Mouse (Mus musculus) mature B cell (primary cell): ENCODE measurements around the gene Mydgf.

Experiments used
- in situ Hi-C: fragments of 300-500 bp; cut with MboI; formaldehyde crosslinking; loops from 2 replicates; pipeline ENCODE4 v1.14.3; 2019

The Mydgf gene

DNA sequence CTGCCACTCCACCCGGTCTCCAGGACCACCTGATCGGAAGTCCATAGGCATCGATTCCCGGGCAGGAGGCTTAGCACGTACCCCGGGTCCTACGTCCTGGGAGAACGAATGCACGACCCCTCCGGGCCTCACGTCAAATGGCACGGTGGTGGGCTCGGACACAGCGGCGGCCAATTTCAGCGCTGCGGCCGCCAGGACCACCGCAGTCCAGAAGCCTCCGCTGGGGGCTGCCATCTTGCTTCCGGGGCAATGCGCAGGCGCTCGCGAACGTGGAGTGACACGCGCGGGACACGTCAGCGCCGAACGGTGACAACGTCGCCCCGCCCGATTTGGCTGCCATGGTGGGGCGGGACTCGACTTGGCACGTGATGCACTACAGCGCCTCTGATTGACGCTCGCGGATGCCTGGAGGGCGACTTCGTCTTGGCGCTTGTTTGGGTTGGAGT lies at the start of gene Mydgf:
TSS of gene Mydgf (minus strand) at position 263 of the 446 bp plus-strand sequence.
- in situ Hi-C loops = no loop called here

DNA sequence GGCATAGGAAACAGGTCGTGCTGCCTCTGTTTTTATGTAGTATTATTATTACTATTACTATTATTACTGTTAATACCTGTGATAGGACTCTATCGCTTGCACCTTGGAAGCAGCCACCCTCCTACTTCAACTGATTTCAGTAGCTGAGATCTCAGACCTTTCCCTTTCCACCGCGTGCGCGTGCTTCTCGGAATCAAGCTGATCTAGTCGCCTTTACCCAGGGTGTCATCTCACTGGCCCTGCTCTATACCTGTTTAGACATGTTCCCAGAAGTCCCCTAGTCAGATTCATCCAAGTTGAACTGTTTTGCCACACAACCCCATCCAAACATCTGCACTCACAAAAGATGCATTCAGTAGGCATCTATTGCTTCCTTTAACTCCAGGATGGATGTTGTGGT lies 49.7 kb upstream of the Mydgf start:
- in situ Hi-C loops = no loop called here

DNA sequence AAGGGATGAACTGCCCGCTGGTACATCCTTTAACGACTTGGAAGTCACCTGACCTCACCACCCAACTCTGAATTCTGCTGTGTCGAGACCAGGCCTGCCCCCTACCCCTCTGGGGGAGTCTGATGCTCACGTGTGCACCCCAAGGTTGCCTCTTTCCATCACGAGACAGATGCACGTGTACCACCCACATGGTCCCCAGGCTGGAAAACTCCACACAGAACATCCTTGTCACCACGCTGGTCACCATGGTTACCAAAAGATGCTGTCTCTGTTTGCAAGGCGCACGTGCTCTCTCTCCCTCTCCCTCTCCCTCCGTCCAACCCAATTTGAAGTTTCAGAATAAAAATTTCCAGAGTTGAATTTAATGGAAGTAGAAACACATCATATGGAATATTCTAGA lies 46.2 kb upstream of the Mydgf start:
- in situ Hi-C loops = no loop called here

DNA sequence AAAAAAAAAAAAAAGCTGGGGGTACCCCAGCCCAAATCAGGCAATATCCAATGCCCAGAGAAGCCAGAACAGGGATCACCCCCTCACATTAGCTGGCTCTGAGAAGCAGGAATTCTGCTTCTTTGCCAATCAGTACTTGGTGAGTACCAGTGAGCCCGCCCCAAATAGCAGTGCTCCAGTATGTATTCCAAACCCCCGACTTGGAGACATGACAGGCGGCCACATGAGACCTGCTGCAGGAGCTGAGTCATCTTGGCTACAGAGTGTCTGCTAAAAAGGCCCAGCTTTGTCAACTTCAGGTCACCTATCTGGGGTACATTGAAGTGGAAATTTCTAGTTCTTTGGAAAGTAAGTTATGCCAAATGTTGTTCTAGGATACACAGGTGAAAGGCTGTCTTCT lies 42.8 kb upstream of the Mydgf start:
- in situ Hi-C loops = no loop called here

DNA sequence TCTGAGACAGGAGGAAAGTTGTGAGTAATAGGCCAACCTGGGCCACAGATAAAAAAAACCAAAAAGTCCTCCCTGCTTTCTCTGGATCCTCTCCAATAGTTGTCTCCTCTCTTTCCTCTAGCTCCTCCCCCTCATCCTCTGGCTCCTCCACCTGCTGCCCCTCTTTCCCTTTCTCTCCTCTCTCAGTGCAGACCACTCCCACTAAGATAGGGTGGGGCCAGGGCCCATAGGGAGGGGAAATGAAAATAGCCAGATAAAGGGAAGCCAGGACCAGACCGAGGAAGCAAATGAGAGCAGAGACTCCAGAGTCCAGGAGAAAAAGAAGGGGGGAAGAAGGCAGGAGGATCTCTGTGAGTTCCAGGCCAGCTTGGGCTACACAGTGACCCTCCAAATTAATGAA lies 41.2 kb upstream of the Mydgf start:
- in situ Hi-C loops = no loop called here

DNA sequence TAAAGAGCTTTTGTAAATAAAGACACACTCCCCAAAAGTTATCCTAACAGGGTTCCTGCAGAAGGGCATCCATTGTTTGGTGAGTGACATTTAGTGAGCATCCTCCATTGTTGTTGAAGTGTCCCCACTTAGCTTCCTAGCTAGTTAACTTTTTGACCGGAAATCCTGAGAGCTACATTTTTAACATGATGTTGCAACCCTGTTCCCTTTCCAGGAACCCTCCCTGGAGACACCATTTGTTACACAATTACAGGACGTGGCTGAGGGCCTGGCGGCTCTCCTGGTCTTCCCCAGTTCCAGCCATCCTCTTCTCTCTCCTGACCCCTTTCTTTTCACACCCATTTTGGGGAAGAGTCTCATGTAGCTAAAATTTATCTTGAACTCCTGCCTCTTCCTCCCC lies 36.1 kb upstream of the Mydgf start:
- in situ Hi-C loops = no loop called here

DNA sequence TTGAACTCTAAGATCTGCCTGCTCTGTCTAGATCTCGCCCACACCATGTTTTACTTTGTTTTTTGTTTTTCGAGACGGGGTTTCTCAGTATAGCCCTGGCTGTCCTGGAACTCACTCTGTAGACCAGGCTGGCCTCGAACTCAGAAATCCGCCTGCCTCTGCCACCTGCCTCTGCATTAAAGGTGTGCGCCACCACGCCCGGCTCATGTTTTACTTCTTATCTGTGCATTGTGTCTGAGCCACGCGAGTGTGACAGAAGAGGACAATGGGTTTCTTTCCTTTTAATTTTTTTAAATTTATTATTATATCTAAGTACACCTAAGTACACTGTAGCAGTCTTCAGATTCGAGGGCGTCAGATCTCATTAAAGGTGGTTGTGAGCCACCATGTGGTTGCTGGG lies 35.5 kb upstream of the Mydgf start:
- in situ Hi-C loops = no loop called here

DNA sequence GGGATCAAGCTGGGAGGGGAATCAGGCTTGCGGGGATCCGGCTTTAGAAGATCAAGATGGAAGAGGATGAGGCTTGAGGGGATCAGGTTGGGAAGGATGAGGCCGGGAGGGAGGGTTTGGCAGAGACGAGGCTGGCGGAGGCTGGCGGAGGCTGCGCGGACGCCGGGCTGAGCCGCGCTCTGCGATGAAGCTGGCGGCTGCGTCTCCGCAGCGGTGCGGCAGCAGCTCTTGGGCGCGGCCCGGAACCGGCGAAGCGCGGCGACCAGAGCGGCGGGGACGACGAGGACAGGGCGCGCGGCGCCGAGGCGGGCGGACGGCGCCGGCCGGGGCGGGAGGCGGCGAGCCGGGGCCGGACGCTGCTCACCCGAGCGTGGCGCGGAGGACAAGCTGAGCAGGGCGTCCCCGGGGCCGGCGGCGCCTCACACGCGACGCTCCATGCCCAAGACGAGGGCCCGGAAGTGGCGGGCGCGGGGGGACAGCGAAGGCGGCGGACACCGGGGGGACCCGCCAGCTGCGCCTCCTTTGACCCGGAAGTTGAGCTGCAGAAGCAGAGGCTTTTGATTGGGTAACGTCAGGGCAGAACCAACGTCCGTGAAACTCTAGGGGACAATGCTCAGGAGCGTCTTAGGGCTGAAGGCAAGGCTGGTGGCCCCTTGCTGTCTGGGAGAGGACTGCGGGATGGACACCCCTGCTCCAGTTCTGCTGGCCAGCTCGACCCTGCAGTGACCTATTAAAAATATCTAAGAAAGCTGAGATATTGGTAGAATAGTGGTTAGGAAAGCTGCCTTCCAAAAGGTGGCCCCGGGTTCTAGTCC lies 34.9 kb upstream of the Mydgf start, which contains the start of gene Dpp9:
TSS of gene Dpp9 (minus strand) at position 529 of the 815 bp plus-strand sequence.
- in situ Hi-C loops = no loop called here

DNA sequence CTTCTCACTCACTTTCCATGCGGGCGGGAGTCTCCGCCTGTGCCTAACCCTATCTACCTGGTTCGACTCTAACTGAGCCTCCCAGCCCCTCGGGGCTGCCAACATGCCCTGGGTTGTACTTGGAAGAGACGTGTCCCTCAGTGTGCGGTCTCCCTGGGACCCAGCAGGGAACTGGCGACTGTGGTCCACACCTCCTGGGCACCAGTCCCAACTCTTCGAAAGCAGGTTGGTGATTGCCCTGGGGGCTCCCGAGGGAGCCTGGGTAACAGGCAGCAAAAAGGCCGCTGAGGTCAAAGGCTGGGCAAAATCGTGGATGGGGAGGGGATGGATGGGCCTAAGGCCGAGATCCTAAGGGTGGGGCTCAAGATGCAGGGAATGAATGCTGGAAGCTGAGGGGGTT lies 34.0 kb upstream of the Mydgf start:
- in situ Hi-C loops = no loop called here

DNA sequence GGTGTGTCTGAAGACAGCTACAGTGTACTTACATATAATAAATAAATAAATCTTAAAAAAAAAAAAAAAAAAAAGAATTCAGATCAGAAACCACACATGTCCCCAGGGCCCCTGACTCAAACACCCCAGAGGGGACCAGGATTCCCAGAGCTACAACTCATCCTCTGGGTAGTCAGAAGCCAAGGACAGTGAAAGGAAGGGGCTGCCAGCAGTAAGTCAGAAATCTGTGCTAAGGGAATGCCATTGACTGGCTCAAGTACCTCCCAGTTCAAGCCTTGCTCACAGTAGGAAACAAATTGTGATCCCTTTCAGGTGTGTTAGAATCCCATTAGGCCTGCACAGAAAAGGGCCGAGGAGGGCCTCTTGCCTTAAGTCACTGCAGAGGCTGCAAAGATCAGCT lies 30.5 kb upstream of the Mydgf start:
- in situ Hi-C loops = no loop called here

DNA sequence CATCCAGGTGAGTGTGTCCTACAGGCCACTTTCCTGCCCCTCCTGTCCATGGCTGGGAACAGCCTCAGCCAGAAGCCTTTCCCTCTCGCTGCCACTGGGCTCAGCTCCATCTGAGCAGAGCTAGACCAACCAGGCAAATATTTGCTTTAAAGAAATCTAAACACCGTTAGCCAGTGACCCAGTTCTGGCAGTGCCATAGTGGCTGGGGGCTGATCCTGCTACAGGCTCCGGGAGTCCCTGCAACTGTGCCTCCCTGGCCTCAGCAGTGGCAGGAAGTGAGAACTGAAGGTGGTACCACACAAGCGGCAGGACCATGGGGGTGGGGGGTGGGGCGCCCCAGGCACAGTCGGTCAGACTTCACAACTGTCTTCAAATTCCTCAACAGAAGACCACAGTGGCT lies 29.0 kb upstream of the Mydgf start:
- in situ Hi-C loops = no loop called here

DNA sequence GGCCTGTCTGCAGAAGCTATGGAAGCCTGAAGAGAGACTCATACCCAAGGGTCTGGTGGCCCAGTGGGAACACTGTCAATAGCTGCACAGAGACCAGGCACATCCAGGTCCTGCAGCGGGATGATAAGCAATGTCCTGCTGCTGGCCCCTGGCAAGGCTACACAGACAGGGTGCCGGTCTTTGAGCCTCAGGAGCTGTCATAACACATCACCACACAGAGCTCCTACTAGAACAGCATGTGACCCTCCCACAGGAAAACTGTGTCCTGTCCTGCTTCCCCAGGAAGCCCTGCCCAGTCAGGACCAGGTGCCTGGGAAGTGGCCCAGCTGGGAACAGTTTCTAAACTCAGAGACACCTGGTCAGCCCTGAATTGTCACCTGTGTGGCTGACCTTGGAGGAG lies 27.4 kb upstream of the Mydgf start:
- in situ Hi-C loops = no loop called here

DNA sequence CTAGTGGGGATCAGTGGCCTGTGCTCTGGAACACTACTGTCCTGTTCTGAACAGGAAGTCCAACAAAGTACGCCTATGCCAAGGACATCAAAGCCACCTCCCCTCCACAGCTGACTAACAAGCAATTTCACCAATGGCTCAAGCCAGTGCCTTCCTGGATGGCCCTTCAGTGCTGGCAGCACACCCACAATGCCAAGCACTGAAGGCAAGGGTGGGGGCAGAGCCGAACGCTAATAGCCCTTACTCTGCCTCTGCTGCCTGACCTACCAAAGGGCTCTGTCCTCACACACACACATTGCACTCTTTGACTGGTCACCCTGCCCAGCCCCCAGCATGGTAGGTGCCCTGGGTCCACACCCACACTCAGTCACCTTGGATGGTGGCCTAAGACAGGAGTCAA lies 25.1 kb upstream of the Mydgf start:
- in situ Hi-C loops = no loop called here

DNA sequence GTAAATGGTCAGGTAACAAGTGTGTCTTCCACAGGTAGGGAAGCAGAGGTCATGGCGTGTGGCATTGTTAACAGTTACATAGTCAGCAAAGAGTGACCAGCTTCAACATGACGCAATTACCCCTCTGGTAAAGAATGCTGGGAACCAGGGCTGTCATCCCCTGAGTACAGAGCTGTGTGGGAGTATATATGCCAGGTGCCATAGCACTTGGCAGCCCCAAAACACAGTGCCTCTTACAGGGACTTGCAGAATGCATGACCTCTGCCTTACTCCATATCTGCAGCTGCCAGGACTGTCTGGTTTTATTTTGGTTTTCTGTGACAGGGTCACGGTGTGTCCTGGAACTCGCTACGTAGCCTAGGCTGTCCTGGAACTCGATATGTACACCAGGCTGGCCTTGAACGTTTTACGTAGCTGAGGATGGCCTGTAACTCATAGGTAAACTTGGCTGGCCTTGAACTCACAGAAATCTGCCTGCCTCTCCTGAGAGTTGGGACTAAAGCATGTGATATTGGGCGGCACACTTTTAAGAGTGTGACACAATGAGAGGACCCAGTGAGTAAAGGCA lies 24.3 kb upstream of the Mydgf start:
- in situ Hi-C loops = no loop called here

DNA sequence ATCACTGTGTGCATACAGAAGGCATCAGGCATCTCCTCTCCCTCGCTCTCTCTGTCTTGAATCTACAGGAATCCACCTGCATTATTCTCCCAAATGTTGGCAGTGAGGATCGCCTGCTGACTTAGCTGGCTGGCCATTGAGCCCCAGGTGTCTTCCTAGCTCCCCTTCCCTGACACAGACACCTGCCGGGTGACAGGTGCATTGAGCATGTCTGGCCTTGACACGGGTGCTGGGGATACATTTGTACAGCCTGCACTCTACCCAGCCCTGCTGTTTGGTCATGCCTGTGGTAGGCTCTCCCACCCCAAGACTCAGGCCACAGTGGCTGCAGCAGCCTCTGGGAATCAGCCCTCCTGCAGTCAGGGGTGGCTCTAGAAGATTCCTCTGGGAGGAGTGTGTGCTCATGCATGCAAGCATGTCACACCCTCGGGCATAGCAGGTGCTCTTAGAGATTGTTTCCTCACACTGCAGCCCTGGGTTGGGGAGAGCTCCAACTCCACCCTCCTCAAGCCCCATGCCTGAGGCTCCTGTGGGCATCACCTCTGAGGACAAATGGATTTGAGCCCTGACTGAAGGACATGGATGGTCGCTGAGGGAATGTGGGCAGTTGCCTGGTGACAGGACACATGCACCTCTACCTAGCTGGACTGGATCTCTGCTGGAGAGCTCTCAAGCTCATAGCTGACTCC lies 23.4 kb upstream of the Mydgf start:
- in situ Hi-C loops = no loop called here

DNA sequence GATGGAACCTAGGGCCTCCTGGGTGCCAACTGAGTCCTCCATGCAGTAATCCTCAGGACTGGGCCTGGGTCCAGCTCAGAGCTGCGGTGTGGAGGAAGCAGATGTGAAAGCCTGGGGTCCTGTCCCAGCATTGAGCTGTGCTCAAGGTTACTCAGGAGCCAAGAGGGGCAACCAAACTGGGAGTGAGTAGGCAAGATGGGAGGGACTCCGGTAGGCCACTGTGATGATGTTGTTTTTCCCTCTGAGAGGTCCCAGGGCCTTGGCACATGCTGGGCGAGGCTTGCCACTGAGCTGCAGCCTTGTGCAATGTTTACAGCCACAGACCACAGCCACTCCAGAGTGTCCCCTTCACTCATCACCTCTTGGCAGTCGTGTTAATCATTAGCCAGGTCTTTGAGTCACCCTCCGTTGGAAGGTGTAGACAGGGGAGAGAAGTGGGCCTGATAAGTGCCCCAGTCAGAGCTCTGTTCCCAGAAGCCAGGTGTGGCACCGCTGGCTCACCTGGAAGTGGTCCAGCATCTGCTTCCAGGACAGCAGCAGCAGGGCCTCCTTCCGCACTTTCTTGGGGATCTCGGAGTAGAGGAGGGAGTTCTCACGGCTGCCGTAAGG lies 22.7 kb upstream of the Mydgf start:
- in situ Hi-C loops = no loop called here

DNA sequence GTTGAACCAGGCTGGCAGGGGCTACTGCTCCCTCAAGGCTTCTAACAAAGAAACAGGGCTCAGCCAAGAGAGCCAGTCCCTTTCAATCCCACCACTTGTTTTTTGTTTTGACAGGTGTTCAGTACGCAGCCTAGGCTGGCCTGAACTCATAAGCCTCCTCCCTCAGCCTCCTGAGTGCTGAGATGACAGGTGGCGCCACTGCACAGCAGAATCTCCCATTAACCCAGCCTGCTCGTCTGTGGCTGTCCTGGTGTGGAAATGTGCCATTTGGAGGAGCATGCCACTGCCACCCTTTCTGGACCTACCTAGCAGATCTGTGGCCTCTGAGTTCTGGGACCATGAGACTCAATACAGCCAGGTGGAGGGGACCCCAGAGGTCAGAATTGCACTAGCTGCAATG lies 20.0 kb upstream of the Mydgf start:
- in situ Hi-C loops = no loop called here

DNA sequence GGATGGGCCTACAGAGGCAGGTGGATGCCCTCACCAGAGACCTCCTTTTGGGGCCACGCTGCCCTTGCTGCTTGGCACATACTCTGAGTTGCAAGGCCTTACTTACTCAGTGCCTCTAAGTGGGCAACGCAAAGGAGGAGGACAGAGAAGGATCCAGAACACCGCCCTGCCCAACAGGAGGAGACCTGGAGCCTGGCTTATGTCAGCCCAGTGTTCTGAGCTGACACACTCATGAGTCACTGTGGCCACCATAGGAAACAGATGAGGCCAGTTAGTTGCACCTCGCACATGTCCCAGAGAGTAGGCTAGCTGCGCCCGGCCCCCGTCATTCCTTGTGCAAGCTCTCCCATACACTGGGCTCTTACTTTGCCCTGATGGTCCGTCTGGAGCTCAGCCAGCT lies 18.8 kb upstream of the Mydgf start:
- in situ Hi-C loops = no loop called here

DNA sequence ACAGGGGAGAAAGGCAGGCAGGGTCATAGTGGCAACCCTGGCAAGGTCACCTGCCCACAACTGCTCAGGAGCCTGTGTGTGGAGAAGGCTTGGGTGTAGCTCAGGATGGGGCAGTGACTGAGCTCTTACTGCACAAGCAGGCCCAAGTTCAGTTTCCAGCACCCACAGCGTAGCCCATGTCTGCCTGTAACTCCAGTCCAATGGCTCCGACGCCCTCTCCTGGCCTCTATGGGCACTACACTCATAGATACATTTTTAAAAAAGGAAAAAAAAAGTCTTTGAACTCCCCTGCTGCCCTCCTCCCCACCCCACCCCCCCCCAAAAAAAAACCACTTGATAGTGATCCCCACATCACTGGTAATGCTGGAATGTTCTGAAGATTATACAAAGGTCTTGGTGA lies 17.9 kb upstream of the Mydgf start:
- in situ Hi-C loops = no loop called here

DNA sequence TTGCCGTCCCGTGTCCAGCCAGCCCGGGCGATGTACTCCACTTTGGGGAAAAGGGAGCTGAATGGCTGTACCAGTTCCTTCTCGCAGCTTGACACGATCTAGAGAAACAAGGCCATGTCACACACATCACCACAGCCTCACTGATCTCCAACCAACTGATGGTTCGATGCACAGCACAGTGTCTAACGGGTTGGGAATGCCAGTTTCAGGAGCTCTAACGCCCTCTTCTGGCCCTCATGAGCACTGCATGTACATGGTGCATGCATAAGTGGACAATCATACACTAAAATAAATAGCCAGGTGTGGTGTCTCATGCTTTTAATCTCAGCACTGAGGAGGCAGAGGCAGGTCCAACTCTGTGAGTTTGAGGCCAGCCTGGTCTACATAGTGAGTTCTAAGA lies 16.9 kb upstream of the Mydgf start:
- in situ Hi-C loops = no loop called here

DNA sequence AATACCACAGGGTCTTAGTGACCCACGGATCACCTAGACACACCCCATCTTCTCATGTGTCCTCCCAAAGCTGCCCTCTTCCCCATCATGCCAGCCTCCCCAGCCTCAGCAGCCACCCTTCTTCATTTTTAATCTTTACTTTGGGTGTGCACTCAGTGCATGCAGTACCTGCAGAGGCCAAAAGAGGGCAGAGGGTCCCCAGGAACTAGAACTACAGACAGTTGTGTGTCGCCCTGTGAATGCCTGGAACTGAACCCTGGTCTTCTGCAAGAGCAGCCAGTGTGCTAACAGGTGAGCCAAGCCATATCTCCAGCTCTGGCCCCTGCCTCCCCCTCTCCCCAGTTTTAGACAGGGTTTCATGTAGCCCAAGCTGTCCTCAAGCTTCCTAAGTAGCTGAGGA lies 13.1 kb upstream of the Mydgf start:
- in situ Hi-C loops = no loop called here

DNA sequence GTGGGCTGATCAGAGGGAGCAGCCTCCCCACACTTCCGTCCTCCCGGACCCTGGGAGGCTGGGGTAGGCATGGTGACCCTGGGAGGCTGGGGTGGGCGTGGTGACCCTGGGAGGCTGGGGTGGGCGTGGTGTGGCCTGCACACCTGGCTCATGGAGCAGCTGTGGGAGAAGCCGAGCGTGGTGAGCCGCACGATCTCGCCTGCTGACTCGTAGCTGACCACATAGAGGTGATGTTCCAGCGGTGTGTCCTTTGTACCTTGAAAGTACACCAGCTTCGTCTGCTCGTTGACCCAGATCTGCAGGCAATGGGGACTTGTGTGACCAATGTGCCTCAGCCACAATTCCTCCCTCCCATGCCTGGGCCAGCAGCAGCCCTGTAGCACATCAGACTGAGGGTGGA lies 11.0 kb upstream of the Mydgf start:
- in situ Hi-C loops = no loop called here

DNA sequence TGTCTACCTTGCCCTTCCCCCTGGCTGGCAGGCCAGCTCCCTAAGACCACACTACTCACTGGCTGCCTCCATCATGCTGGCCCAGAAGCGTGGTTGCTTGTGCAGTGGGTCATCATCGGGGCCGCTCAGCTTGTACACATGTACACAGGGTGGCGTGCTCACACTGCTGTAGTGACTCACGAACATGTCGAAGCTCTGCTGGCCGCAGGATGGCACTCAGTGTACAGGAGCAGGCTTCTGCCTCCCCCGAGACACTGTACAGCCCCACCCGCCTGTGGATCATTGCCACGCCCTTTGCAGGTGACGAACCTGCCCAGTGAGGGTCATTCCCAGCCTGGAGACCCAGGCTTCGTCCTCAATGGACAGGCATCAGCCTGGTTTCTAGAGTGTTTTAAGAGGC lies 10.6 kb upstream of the Mydgf start:
- in situ Hi-C loops = no loop called here
